Comparison of ENCODE assay signal across 33 mouse cellular contexts in the genomic region with DNA sequence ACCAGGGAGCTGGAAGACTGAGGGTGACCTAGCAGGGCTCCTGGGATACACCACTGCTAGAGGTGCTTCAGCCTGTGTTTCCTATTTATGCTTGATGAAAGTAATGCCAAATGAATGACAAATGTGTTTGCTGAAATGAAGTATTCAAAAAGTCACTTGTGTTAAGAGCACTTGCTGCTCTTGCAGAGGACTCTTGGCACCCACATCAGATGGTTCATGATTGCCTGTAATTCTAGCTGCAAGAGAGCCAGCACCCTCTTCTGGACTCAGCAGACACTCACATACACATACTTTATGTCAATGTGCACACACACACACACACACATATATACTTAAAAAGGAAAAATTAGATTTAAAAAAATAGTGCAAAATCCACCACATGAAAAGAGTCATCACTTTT. TPM values are rescaled to one million over a fixed set of nuclear protein-coding genes. Genes with fewer than 3 reads are reported as not detected.
DNase-seq lines count a peak whose midpoint lies in the region; ATAC-seq and TF ChIP-seq lines count a peak whose summit lies in the region.
"Had no signal": no experiment of that assay in that cellular context is flagged by ENCODE, and none has a peak within 500 bp of the region (broad histone marks: within the 10 kb centered on the region; RNA-seq: fewer than 3 reads in every experiment).

No protein-coding gene starts in this region.

- TF ChIP-seq EP300 in lung, postnatal 0 days (IDR thresholded peaks at IDR 0.05), result peak; percentile 54; the same call in 1 of the 2 replicates
- TF ChIP-seq EP300 in stomach, postnatal 0 days (optimal IDR thresholded peaks at IDR 0.05), result no peak

- H3K4me1 ChIP-seq in intestine, postnatal 0 days (replicated peaks; ENCODE audit: control insufficient read depth, insufficient read depth, low read length), result no peaks in the 10 kb centered on the region
- H3K4me1 ChIP-seq in intestine, embryonic 16.5 days (ENCODE audit: control insufficient read depth, insufficient read depth, low read length), result no peaks in the 10 kb centered on the region
- H3K4me1 ChIP-seq in lung, postnatal 0 days (ENCODE audit: insufficient read depth, low read depth, low read length), result no peaks in the 10 kb centered on the region
- H3K4me1 ChIP-seq in stomach, postnatal 0 days (replicated peaks; ENCODE audit: control insufficient read depth, insufficient read depth), result no peaks in the 10 kb centered on the region
- H3K4me1 ChIP-seq: forebrain, embryonic 13.5 days; neural tube, embryonic 15.5 days; stomach, embryonic 15.5 days had no signal

- peak; percentile 49 for TF ChIP-seq CTCF in intestine, postnatal 0 days (IDR thresholded peaks at IDR 0.05; ENCODE audit: low read depth)
- TF ChIP-seq CTCF in lung, postnatal 0 days (IDR thresholded peaks at IDR 0.05), result peak; percentile 65
- peak; percentile 48 for TF ChIP-seq CTCF in stomach, postnatal 0 days (IDR thresholded peaks at IDR 0.05; ENCODE audit: low read depth)

- no peaks in the 10 kb centered on the region for H3K9me3 ChIP-seq in intestine, postnatal 0 days (ENCODE audit: control insufficient read depth)
- H3K9me3 ChIP-seq in intestine, embryonic 16.5 days (ENCODE audit: control insufficient read depth, low read length), result no peaks in the 10 kb centered on the region
- no peaks in the 10 kb centered on the region for H3K9me3 ChIP-seq in lung, postnatal 0 days (ENCODE audit: low read length)
- no peaks in the 10 kb centered on the region for H3K9me3 ChIP-seq in stomach, postnatal 0 days (ENCODE audit: control insufficient read depth, low read length)
- H3K9me3 ChIP-seq: forebrain, embryonic 13.5 days; limb, embryonic 12.5 days; neural tube, embryonic 15.5 days; stomach, embryonic 15.5 days had no signal

- no peak overlapping the region for H3K27ac ChIP-seq in intestine, postnatal 0 days (ENCODE audit: low read depth, low read length)
- H3K27ac ChIP-seq in intestine, embryonic 16.5 days (ENCODE audit: low read length), result no peak overlapping the region
- H3K27ac ChIP-seq in lung, postnatal 0 days (ENCODE audit: low read length), result no peak overlapping the region
- no peak overlapping the region for H3K27ac ChIP-seq in stomach, postnatal 0 days (replicated peaks)
- H3K27ac ChIP-seq: forebrain, embryonic 13.5 days; limb, embryonic 12.5 days; macrophage; neural tube, embryonic 15.5 days; stomach, embryonic 15.5 days had no signal

- H3K9ac ChIP-seq in intestine, postnatal 0 days (ENCODE audit: low read depth, low read length), result no peak overlapping the region
- no peak overlapping the region for H3K9ac ChIP-seq in intestine, embryonic 16.5 days (ENCODE audit: low read depth, low read length)
- no peak overlapping the region for H3K9ac ChIP-seq in lung, postnatal 0 days (replicated peaks; ENCODE audit: low read depth)
- H3K9ac ChIP-seq in stomach, postnatal 0 days (ENCODE audit: low read length), result no peak overlapping the region
- H3K9ac ChIP-seq: forebrain, embryonic 13.5 days; limb, embryonic 12.5 days; neural tube, embryonic 15.5 days; stomach, embryonic 15.5 days had no signal

- no peak for ATAC-seq in intestine, postnatal 0 days
- ATAC-seq in intestine, embryonic 16.5 days, result no peak
- ATAC-seq in lung, postnatal 0 days, result peak; percentile 90
- ATAC-seq in stomach, postnatal 0 days (ENCODE audit: low FRiP score, low TSS enrichment), result no peak
- ATAC-seq: forebrain, embryonic 13.5 days had no signal

- no peak overlapping the region for H3K4me3 ChIP-seq in intestine, postnatal 0 days (ENCODE audit: low read depth, low read length)
- no peak overlapping the region for H3K4me3 ChIP-seq in intestine, embryonic 16.5 days (ENCODE audit: low read length)
- H3K4me3 ChIP-seq in lung, postnatal 0 days (ENCODE audit: low read depth, low read length), result no peak overlapping the region
- H3K4me3 ChIP-seq in stomach, postnatal 0 days (ENCODE audit: low read depth, low read length), result no peak overlapping the region
- H3K4me3 ChIP-seq: forebrain, embryonic 13.5 days; limb, embryonic 12.5 days; neural tube, embryonic 15.5 days; stomach, embryonic 15.5 days had no signal

- H3K36me3 ChIP-seq in intestine, postnatal 0 days (ENCODE audit: control insufficient read depth, insufficient read depth), result peaks cover 79% of the 10 kb centered on the region
- peaks cover 1% of the 10 kb centered on the region for H3K36me3 ChIP-seq in intestine, embryonic 16.5 days (ENCODE audit: control insufficient read depth, insufficient read depth, low read length)
- H3K36me3 ChIP-seq in lung, postnatal 0 days (ENCODE audit: insufficient read depth, low read length), result no peaks in the 10 kb centered on the region
- H3K36me3 ChIP-seq in stomach, postnatal 0 days (ENCODE audit: control insufficient read depth, insufficient read depth, low read length), result peaks cover 4% of the 10 kb centered on the region
- H3K36me3 ChIP-seq: limb, embryonic 12.5 days had no signal

- DNase-seq in lung, adult 18-20 months, result peak; percentile 49 to 59
- DNase-seq in lung, postnatal 14 days, result no peak
- DNase-seq in lung, postnatal 0 days (ENCODE audit: low spot score), result peak; percentile 91
- DNase-seq in stomach, postnatal 0 days (ENCODE audit: low spot score), result no peak
- no peak for DNase-seq in urinary bladder, postnatal 14 days (ENCODE audit: low spot score)
- DNase-seq: B cell, adult 2 months; cerebellum, adult 2 months; cerebellum, postnatal 25 days; heart, postnatal 14 days; kidney, adult 11 months; midbrain, embryonic 14.5 days; retina, postnatal 1 day; right cerebral cortex, postnatal 14 days; thymus, postnatal 14 days had no signal

- no peaks in the 10 kb centered on the region for H3K27me3 ChIP-seq in intestine, postnatal 0 days (replicated peaks; ENCODE audit: control insufficient read depth, insufficient read depth, low read length)
- no peaks in the 10 kb centered on the region for H3K27me3 ChIP-seq in intestine, embryonic 16.5 days (replicated peaks; ENCODE audit: control insufficient read depth, insufficient read depth, low read length)
- no peaks in the 10 kb centered on the region for H3K27me3 ChIP-seq in lung, postnatal 0 days (replicated peaks; ENCODE audit: insufficient read depth, low read length)
- no peaks in the 10 kb centered on the region for H3K27me3 ChIP-seq in stomach, postnatal 0 days (ENCODE audit: control insufficient read depth, insufficient read depth, low read length)
- H3K27me3 ChIP-seq: forebrain, embryonic 13.5 days; neural tube, embryonic 15.5 days; stomach, embryonic 15.5 days had no signal

- H3K4me2 ChIP-seq in intestine, postnatal 0 days (replicated peaks; ENCODE audit: low read depth), result no peak overlapping the region
- H3K4me2 ChIP-seq in intestine, embryonic 16.5 days (ENCODE audit: low read depth, low read length), result no peak overlapping the region
- H3K4me2 ChIP-seq in lung, postnatal 0 days (replicated peaks; ENCODE audit: low read depth, low read length), result no peak overlapping the region
- H3K4me2 ChIP-seq in stomach, postnatal 0 days (replicated peaks; ENCODE audit: low read depth), result no peak overlapping the region
- H3K4me2 ChIP-seq: forebrain, embryonic 13.5 days; limb, embryonic 12.5 days; liver, embryonic 11.5 days; neural tube, embryonic 15.5 days; stomach, embryonic 15.5 days had no signal

RNA-seq across cellular contexts. Expression of a gene that starts 17.0 kb away (rescaled TPM):
- 164 and 187 TPM in 2 replicates for polyA plus RNA-seq in intestine, postnatal 0 days (2015; fragmentation: Nextera tagmentation; extraction: Ambion mirVana)
- 34.8 and 45.4 TPM in 2 replicates for polyA plus RNA-seq in intestine, embryonic 16.5 days (2015; fragmentation: Nextera tagmentation; extraction: Ambion mirVana)
- 0.26 and 1.2 TPM in 2 replicates for polyA plus RNA-seq in lung, postnatal 0 days (2015; fragmentation: Nextera tagmentation; extraction: Ambion mirVana)
- polyA plus RNA-seq in stomach, postnatal 0 days (2015; fragmentation: Nextera tagmentation; extraction: Ambion mirVana), result 7.6 and 10.8 TPM in 2 replicates
- polyA plus RNA-seq: adrenal gland, adult 2 months; brain, embryonic 14.5 days; cerebellum, adult 2 months; embryonic facial prominence, embryonic 11.5 days; forebrain, embryonic 13.5 days; heart, embryonic 14.5 days; hindbrain, embryonic 11.5 days; limb, embryonic 12.5 days; macrophage; midbrain, embryonic 14.5 days; neural tube, embryonic 15.5 days had no signal

RNA-seq across cellular contexts. Expression of a gene that starts 29.1 kb away (rescaled TPM):
- polyA plus RNA-seq in intestine, postnatal 0 days (2015; fragmentation: Nextera tagmentation; extraction: Ambion mirVana), result not detected in 2 replicates
- not detected in 2 replicates for polyA plus RNA-seq in intestine, embryonic 16.5 days (2015; fragmentation: Nextera tagmentation; extraction: Ambion mirVana)
- 15.2 and 19.2 TPM in 2 replicates for polyA plus RNA-seq in lung, postnatal 0 days (2015; fragmentation: Nextera tagmentation; extraction: Ambion mirVana)
- not detected in 2 replicates for polyA plus RNA-seq in stomach, postnatal 0 days (2015; fragmentation: Nextera tagmentation; extraction: Ambion mirVana)
- polyA plus RNA-seq: adrenal gland, adult 2 months; brain, embryonic 14.5 days; cerebellum, adult 2 months; embryonic facial prominence, embryonic 11.5 days; forebrain, embryonic 13.5 days; gonadal fat pad, adult 2 months; heart, embryonic 14.5 days; hindbrain, embryonic 11.5 days; kidney, embryonic 16.5 days; large intestine, adult 2 months; limb, embryonic 12.5 days; liver, embryonic 11.5 days; liver, embryonic 16.5 days; macrophage; midbrain, embryonic 14.5 days; neural tube, embryonic 15.5 days; small intestine, adult 2 months; stomach, embryonic 15.5 days had no signal

RNA-seq across cellular contexts. Expression of a gene that starts 57.7 kb away (rescaled TPM):
- polyA plus RNA-seq in intestine, postnatal 0 days (2015; fragmentation: Nextera tagmentation; extraction: Ambion mirVana), result 4.3 and 5.7 TPM in 2 replicates
- polyA plus RNA-seq in intestine, embryonic 16.5 days (2015; fragmentation: Nextera tagmentation; extraction: Ambion mirVana), result 1.3 and 6.7 TPM in 2 replicates
- 0.61 and 1.3 TPM in 2 replicates for polyA plus RNA-seq in lung, postnatal 0 days (2015; fragmentation: Nextera tagmentation; extraction: Ambion mirVana)
- polyA plus RNA-seq in stomach, postnatal 0 days (2015; fragmentation: Nextera tagmentation; extraction: Ambion mirVana), result 2.9 and 6.1 TPM in 2 replicates
- polyA plus RNA-seq: embryonic facial prominence, embryonic 11.5 days; forebrain, embryonic 13.5 days; frontal cortex, adult 2 months; heart, embryonic 14.5 days; limb, embryonic 12.5 days; macrophage; midbrain, embryonic 14.5 days had no signal

Comparison
In these comparisons a context has a peak if more than half of its experiments do, and no peak if none do; other contexts are left out.
1. DNase-seq: peak in lung, adult 18-20 months (2 of 2) and lung, postnatal 0 days (single experiment); none in lung, postnatal 14 days (single experiment), stomach, postnatal 0 days (single experiment) and urinary bladder, postnatal 14 days (single experiment).
2. RNA of a gene that starts 29.1 kb away (polyA plus RNA-seq): 15.2 to 19.2 TPM in lung, postnatal 0 days; not detected in intestine, postnatal 0 days, not detected in intestine, embryonic 16.5 days and not detected in stomach, postnatal 0 days; every median in the first group is over 10 times any median in the second.
3. Peak in every context shown above with its lines, with median percentiles within 50 percentile points of each other: CTCF ChIP-seq.